17 mouse cellular contexts compared by ENCODE assay signal in genomic region chr8:54638634-54639033, GRCm38 (mm10). TPM values are rescaled to one million over a fixed set of nuclear protein-coding genes. Genes with fewer than 3 reads are reported as not detected.
DNase-seq lines count a peak whose midpoint lies in the region; ATAC-seq and TF ChIP-seq lines count a peak whose summit lies in the region.
"Had no signal": no experiment of that assay in that cellular context is flagged by ENCODE, and none has a peak within 500 bp of the region (broad histone marks: within the 10 kb centered on the region; RNA-seq: fewer than 3 reads in every experiment).

No protein-coding gene starts in this region.

- no peak overlapping the region for H3K27ac ChIP-seq in kidney, adult 2 months (ENCODE audit: insufficient read depth, low read depth, low read length)
- H3K27ac ChIP-seq in kidney, embryonic 15.5 days, result no peak overlapping the region
- H3K27ac ChIP-seq in heart, embryonic 11.5 days (ENCODE audit: low read depth, low read length), result no peak overlapping the region
- H3K27ac ChIP-seq: embryonic facial prominence, embryonic 15.5 days; heart, embryonic 13.5 days; hindbrain, embryonic 10.5 days; lung, embryonic 15.5 days had no signal

- peak; percentile 8 for DNase-seq in kidney, adult 2 months
- DNase-seq in adrenal gland, postnatal 25 days, result peak; percentile 4
- DNase-seq in brain, adult 2 months (ENCODE audit: low read depth, low spot score), result peak; percentile 59
- DNase-seq in cerebellum, postnatal 10 days, result peak; percentile 36 to 59
- no peak for DNase-seq in thymus, postnatal 4 days
- DNase-seq: thymus, postnatal 25 days had no signal

- H3K4me3 ChIP-seq in kidney, adult 2 months (ENCODE audit: insufficient read depth, low read depth, low read length), result no peak overlapping the region
- H3K4me3 ChIP-seq in kidney, embryonic 15.5 days (replicated peaks), result no peak overlapping the region
- H3K4me3 ChIP-seq in heart, embryonic 11.5 days (ENCODE audit: low read depth, low read length), result no peak overlapping the region
- H3K4me3 ChIP-seq: embryonic facial prominence, embryonic 15.5 days; heart, embryonic 13.5 days; hindbrain, embryonic 10.5 days; lung, embryonic 15.5 days had no signal

- no peak for TF ChIP-seq CTCF in kidney, adult 2 months (conservative IDR thresholded peaks at IDR 0.05; ENCODE audit: insufficient read depth, insufficient read length, low read depth, low read length)

- no peaks in the 10 kb centered on the region for H3K27me3 ChIP-seq in kidney, adult 2 months (replicated peaks; ENCODE audit: control insufficient read depth, insufficient read depth, low read length)
- no peaks in the 10 kb centered on the region for H3K27me3 ChIP-seq in kidney, embryonic 15.5 days
- H3K27me3 ChIP-seq in heart, embryonic 11.5 days (ENCODE audit: control insufficient read depth, insufficient read depth, low read length), result no peaks in the 10 kb centered on the region
- H3K27me3 ChIP-seq: embryonic facial prominence, embryonic 15.5 days; heart, embryonic 13.5 days; lung, embryonic 15.5 days had no signal

- TF ChIP-seq POLR2A in kidney, adult 2 months (IDR thresholded peaks at IDR 0.05; ENCODE audit: low read depth, low read length), result no peak

- no peak for ATAC-seq in kidney, embryonic 15.5 days (replicated peaks; ENCODE audit: low FRiP score)
- no peak for ATAC-seq in heart, embryonic 11.5 days (replicated peaks; ENCODE audit: insufficient number of reproducible peaks, low FRiP score, low TSS enrichment)
- ATAC-seq: intestine, postnatal 0 days had no signal

- no peak overlapping the region for H3K4me2 ChIP-seq in kidney, embryonic 15.5 days
- no peak overlapping the region for H3K4me2 ChIP-seq in heart, embryonic 11.5 days
- H3K4me2 ChIP-seq: embryonic facial prominence, embryonic 15.5 days; heart, embryonic 13.5 days; liver, embryonic 11.5 days; lung, embryonic 15.5 days had no signal

- H3K9ac ChIP-seq in kidney, embryonic 15.5 days, result no peak overlapping the region
- H3K9ac ChIP-seq in heart, embryonic 11.5 days (ENCODE audit: low read depth, low read length), result no peak overlapping the region
- H3K9ac ChIP-seq: embryonic facial prominence, embryonic 15.5 days; heart, embryonic 13.5 days; lung, embryonic 15.5 days had no signal

- no peaks in the 10 kb centered on the region for H3K9me3 ChIP-seq in kidney, embryonic 15.5 days (replicated peaks)
- no peaks in the 10 kb centered on the region for H3K9me3 ChIP-seq in heart, embryonic 11.5 days (replicated peaks; ENCODE audit: control insufficient read depth, low read length)
- H3K9me3 ChIP-seq: embryonic facial prominence, embryonic 15.5 days; heart, embryonic 13.5 days; hindbrain, embryonic 10.5 days; lung, embryonic 15.5 days had no signal

- WGBS in kidney, adult 2 months, result 60% methylated on average over 4 of the region's 4 CpGs
- 74% methylated on average over 4 of the region's 4 CpGs for WGBS in kidney, embryonic 15.5 days
- 81% methylated on average over 4 of the region's 4 CpGs for WGBS in heart, embryonic 11.5 days (ENCODE audit: insufficient replicate concordance)

- no peaks in the 10 kb centered on the region for H3K4me1 ChIP-seq in kidney, adult 2 months (ENCODE audit: control insufficient read depth, insufficient read depth, low read length)
- H3K4me1 ChIP-seq in kidney, embryonic 15.5 days, result no peaks in the 10 kb centered on the region
- no peaks in the 10 kb centered on the region for H3K4me1 ChIP-seq in heart, embryonic 11.5 days (ENCODE audit: control insufficient read depth, insufficient read depth, low read length)
- H3K4me1 ChIP-seq: embryonic facial prominence, embryonic 15.5 days; hindbrain, embryonic 10.5 days; lung, embryonic 15.5 days had no signal

- H3K36me3 ChIP-seq in kidney, adult 2 months (ENCODE audit: control insufficient read depth, insufficient read depth, low read length), result no peaks in the 10 kb centered on the region
- no peaks in the 10 kb centered on the region for H3K36me3 ChIP-seq in kidney, embryonic 15.5 days
- no peaks in the 10 kb centered on the region for H3K36me3 ChIP-seq in heart, embryonic 11.5 days (ENCODE audit: control insufficient read depth, insufficient read depth, low read length)
- H3K36me3 ChIP-seq: embryonic facial prominence, embryonic 15.5 days; heart, embryonic 13.5 days; hindbrain, embryonic 10.5 days; lung, embryonic 15.5 days had no signal

RNA-seq across cellular contexts. Expression of gene Spata4, which starts 38.1 kb away (rescaled TPM):
- 0.11 and 0.27 TPM in 2 replicates for polyA plus RNA-seq in kidney, adult 2 months (2012; rRNA removed)
- polyA plus RNA-seq in kidney, embryonic 15.5 days (2015; fragmentation: Nextera tagmentation; extraction: Ambion mirVana), result not detected in 2 replicates
- total RNA-seq in adrenal gland, postnatal 25 days (2021), result 0.52 TPM in 1 of 2 replicates, not detected in the other
- polyA plus RNA-seq in heart, embryonic 11.5 days (2014; fragmentation: Nextera tagmentation; extraction: Ambion mirVana), result not detected in 2 replicates
- total RNA-seq: gastrocnemius, postnatal 4 days; layer of hippocampus, postnatal 14 days had no signal
- polyA plus RNA-seq: forebrain, embryonic 11.5 days; heart, embryonic 13.5 days; hindbrain, embryonic 10.5 days; intestine, postnatal 0 days; liver, embryonic 11.5 days; lung, embryonic 15.5 days had no signal
